Mouse (Mus musculus): ENCODE results near the gene Rsph6a.
A peak's percentile ranks its signal among the peaks of the same experiment; 100 is the strongest.

Gene Rsph6a

DNA sequence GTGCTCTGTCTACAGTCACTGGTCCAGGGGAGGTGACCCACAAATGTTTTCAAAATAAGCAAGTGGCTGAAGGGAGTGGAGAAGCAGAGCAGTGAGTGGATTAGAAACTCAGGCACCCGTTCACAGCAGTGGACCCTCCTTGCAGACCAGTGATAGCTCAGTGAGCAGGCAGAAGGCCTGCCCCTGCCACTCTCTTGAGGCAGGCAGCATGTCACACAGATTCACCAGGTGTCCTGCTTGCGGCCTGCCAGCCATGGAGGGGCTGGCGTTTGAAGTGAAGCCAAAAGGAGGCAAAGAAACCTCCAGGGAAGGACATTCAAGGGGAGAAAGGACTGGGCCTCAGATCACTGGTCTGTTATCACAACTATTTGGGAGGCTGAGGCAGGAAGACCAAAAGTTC is 24.2 kb downstream of the Rsph6a start:
- DNase-seq (ENCODE audit: low read depth, low spot score): no peak

DNA sequence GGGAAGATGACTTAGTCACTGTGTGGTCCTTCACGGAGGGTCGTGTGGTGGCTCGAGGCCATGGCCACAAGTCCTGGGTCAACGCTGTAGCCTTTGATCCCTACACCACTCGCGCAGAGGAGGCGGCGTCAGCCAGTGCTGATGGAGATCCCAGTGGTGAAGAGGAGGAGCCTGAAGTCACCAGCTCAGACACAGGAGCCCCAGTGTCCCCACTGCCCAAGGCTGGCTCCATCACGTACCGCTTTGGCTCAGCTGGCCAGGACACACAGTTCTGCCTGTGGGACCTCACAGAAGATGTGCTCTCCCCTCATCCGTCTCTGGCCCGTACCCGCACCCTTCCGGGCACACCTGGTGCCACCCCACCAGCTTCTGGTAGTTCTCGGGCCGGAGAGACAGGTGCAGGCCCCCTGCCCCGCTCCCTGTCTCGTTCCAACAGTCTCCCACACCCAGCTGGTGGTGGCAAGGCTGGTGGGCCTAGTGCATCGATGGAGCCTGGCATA is 26.0 kb downstream of the Rsph6a start:
- DNase-seq (ENCODE audit: low read depth, low spot score): no peak

DNA sequence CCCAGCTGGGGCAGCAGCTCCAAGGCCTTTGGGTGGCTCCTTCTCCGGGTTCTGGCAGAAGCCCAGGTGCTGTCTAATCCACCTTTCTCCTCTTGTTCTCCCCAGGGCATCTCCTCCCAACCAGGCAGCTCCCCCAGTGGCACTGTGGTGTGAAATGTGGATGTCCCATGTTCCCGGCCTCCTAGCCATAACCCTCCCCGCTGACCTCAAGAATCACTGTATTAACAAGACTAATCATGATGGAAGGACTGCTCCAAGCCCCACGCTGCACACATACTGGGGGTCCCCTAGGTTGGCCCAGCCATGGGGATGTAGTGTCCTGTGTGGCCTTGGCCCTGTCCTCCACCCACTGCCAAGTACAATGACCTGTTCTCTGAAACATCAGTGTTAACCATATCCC is 27.7 kb downstream of the Rsph6a start:
- DNase-seq (ENCODE audit: low read depth, low spot score): no peak

DNA sequence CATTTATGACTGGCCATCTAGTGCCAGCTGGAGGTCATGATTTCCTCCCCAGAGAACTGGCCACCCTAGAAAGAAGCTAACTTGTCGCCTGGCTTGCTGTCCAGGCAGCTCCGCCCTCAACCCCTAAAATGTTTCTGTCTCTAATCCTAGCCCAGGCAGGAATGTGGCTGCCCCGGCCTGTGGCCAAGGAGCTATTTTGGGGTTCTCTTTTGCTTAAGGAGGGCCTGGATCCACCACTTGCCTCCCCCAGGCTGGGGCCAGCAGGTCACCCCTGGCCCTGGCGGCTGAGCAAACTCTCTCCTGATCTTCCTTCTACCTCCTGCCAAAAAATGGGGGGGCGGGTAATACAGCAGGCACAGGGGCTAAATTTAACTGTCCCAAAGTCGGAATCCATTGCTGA is 28.6 kb downstream of the Rsph6a start:
- DNase-seq (ENCODE audit: low read depth, low spot score): peak; percentile 89

DNA sequence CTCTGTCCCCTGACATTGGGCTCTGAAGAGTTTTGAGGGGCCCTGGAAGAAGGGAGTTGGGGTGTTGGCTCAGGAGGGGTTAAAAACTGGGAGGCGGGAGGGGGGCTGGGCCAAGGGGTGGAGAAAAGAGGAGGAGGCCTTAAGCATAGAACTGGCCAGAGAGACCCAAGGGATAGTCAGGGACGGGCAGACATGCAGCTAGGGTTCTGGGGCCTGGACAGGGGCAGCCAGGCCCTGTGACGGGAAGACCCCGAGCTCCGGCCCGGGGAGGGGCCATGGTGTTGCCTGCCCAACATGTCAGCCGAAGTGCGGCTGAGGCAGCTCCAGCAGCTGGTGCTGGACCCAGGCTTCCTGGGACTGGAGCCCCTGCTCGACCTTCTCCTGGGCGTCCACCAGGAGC is 29.2 kb downstream of the Rsph6a start, which contains the start of gene Dmpk:
Gene Dmpk (plus strand): TSS at position 149 of the 400 bp plus-strand sequence.
- DNase-seq (ENCODE audit: low read depth, low spot score): peak; percentile 55

DNA sequence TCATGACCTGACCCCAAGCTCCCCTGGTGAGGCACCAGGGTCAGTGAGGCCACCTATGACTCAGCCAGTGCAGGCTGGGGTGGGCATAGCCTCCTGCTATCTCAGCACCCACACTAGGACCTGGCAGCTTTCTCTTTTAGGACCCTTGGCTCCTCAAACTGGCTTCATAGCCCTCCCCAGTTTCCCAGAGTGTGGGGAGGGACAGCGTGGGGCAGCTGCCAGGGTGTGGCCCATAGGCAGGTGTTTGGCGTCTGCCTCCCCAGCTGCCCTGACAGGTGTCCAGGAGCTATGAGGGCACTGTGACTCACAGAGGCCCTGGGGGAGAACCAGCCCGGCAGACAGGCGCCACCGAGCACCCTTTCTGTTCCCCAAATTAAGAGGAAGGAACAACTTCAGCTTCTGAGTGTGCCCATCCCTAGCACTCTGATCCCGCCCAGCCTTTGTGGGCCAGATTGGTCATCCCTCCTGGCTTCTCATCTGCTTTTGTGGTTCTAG is 29.8 kb downstream of the Rsph6a start:
- DNase-seq (ENCODE audit: low read depth, low spot score): peak; percentile 90

DNA sequence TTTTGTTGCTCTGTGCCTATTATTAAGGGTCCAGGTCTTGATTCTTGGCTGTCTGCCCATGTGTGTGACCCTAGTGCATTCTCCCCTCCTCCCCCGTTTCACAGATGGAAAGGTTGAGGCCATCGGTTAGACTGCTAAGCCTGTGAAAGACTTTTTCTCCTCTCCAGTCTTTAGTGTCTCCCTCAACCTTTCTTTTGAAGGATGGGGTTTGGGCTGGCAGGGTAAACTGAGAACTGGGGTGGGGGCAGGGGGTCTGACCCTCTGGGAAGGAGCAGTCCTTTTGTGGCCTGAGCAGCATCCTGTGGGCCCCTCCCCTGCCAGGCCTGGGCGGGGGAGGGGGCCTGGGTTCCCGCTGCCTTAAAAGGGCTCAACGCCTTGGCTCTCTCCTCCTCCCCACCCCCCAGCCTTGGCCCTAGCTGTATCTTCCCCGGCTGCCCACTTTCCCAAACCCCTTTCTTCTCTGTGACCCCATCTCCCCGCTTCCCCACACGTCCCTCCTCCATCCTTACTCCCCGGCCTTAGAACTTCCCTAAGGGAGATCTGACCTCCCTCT is 30.5 kb downstream of the Rsph6a start:
- DNase-seq (ENCODE audit: low read depth, low spot score): no peak

DNA sequence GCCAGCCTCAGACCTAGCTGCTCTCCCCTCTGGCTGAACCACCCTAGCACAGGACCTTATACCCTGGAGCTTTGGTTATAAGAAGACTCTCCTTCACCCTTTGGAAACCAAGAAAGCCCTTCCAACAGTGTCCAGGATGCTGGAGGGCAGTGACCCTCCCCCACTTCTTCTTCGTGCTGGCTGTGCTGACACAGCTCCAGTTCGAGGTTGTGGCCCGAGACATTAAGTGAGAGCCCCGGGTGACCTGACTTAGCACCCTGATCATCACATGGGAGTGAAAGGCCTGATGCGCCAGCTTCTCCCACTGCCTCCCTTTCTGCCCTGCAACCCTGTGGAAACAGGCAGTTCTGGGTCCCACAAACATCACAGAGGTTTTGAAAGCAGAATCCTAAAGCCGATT is 31.0 kb downstream of the Rsph6a start:
- no peak for DNase-seq (ENCODE audit: low read depth, low spot score)

DNA sequence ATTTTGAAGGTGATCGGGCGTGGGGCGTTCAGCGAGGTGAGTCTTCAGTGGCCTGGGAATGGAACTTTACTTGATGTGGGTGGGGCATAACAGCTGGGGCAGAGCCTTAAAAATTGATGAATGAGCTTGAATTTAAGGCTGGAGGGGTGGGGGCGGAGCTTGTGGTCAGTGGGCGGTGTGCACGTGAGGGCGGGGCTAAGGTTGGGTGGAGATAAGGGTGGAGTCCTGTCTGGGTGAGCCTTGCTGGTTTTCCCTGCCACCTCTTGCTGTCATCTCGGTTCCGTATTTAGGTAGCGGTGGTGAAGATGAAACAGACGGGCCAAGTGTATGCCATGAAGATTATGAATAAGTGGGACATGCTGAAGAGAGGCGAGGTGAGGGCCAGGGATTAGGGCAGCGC is 31.6 kb downstream of the Rsph6a start:
- DNase-seq (ENCODE audit: low read depth, low spot score): peak; percentile 49

DNA sequence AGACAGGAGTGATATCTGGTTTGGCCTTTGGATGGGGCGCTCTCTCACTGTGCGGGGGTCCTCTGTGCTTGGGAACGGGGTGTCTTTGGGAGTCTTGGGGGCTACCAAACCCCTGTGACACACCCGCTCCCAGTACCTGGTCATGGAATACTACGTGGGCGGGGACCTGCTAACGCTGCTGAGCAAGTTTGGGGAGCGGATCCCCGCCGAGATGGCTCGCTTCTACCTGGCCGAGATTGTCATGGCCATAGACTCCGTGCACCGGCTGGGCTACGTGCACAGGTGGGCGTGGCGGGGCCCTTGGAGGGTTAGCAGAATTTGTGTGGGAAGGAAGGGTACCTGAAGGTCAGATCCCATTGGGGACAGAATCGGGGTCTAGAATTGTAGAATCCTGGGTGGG is 32.3 kb downstream of the Rsph6a start:
- DNase-seq (ENCODE audit: low read depth, low spot score): no peak

DNA sequence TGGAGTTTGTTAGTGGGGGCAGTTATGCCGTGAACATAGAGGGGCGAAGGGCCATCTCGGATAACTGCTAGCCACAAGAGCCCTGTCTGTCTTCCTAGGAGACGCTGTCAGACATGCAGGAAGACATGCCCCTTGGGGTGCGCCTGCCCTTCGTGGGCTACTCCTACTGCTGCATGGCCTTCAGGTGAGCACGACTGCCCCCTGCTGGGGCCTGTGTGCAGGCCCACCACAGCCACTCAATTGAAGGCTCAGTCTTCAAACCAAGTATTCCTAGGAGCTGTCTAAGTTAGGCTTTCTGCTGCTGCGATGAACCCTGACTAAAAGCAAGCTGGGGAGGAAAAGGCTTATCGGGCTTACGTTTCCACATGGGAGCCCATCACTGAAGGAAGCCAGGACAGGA is 34.3 kb downstream of the Rsph6a start:
- peak; percentile 56 for DNase-seq (ENCODE audit: low read depth, low spot score)

DNA sequence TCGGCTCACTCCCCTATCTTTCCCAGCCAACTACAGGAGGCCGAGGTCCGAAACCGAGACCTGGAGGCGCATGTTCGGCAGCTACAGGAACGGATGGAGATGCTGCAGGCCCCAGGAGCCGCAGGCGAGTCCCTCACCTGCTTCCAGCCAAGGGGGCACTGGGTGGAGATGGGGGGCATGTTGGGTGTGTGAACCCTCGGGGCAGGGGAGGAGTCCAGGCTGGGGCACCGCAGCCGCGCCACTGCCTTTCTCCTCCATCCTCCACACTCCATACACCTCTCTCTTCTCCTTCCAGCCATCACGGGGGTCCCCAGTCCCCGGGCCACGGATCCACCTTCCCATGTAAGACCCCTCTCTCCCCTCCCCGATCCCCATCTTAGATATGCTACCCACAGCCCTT is 37.4 kb downstream of the Rsph6a start:
- no peak for DNase-seq (ENCODE audit: low read depth, low spot score)

DNA sequence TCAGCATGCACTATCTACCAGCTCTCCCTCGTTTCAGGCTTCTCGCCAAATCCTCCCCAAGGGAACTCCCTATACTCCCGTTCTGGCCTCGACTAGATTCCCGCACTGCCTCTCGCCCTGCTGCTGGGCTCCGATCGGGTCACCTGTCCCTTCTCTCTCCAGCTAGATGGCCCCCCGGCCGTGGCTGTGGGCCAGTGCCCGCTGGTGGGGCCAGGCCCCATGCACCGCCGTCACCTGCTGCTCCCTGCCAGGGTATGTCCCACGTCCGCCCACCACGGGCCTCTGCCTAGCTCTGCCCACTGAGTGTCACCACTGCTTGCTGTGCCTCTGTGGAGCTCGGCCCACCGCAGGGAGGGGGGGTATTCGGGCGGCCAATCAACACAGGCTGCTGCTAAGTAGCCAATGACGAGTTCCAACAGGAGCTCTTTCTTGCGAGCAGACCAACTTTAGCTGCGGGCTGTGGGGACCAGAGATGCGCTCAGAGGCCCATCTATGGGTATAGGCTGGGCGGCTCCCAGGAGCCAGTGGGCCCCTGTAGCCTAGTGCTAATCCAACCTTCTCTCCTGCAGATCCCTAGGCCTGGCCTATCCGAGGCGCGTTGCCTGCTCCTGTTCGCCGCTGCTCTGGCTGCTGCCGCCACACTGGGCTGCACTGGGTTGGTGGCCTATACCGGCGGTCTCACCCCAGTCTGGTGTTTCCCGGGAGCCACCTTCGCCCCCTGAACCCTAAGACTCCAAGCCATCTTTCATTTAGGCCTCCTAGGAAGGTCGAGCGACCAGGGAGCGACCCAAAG is 38.1 kb downstream of the Rsph6a start:
- no peak for DNase-seq (ENCODE audit: low read depth, low spot score)

DNA sequence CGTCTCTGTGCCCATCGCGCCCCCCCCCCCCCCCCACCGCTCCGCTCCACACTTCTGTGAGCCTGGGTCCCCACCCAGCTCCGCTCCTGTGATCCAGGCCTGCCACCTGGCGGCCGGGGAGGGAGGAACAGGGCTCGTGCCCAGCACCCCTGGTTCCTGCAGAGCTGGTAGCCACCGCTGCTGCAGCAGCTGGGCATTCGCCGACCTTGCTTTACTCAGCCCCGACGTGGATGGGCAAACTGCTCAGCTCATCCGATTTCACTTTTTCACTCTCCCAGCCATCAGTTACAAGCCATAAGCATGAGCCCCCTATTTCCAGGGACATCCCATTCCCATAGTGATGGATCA is 38.7 kb downstream of the Rsph6a start:
- DNase-seq (ENCODE audit: low read depth, low spot score): peak; percentile 76

DNA sequence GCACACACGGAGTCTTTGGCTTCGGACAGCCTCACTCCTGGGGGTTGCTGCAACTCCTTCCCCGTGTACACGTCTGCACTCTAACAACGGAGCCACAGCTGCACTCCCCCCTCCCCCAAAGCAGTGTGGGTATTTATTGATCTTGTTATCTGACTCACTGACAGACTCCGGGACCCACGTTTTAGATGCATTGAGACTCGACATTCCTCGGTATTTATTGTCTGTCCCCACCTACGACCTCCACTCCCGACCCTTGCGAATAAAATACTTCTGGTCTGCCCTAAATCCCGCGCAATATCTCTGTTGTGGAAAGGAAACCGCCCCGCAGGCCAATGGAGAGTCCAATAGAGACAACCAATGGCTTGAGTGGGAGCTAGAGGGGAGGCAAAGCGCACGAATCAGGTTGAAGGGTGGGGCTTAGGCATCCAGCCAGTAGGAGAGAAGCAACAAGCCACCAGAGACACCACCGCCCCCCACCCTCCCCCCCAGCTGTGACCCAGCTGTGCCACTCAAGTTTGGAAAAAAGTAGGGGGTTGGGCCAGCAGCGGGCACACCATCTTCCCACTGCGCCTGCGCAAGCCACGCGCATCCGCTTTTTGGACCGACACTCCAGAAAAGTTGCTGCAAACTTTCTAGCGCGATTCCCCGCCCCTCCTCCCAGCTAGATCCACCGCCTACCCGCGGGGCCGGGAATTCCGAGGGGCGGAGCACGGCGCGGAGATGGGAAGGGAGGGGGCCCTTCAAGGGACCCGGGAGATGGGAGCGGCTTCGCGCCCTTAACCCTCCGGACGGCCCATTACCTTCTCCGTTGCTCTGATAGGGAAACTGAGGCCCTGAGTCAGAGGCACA is 39.3 kb downstream of the Rsph6a start:
- peak; percentile 96 for DNase-seq (ENCODE audit: low read depth, low spot score)

DNA sequence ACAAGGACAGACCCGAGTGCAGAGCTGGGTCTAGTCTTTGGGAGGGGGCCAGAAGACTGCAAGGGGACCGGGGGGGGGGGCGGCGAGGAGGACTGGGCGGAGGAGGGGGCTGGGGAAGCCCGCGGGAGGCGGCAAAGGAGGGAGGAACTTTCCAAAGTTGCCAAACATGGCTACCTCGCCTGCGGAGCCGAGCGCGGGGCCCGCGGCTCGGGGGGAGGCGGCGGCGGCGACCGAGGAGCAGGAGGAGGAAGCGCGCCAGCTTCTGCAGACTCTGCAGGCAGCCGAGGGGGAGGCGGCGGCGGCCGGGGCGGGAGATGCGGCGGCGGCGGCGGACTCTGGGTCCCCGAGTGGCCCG is 40.0 kb downstream of the Rsph6a start, which contains the start of gene Six5:
Gene Six5 (plus strand): TSS at position 124 of the 355 bp plus-strand sequence.
- no peak for DNase-seq (ENCODE audit: low read depth, low spot score)

DNA sequence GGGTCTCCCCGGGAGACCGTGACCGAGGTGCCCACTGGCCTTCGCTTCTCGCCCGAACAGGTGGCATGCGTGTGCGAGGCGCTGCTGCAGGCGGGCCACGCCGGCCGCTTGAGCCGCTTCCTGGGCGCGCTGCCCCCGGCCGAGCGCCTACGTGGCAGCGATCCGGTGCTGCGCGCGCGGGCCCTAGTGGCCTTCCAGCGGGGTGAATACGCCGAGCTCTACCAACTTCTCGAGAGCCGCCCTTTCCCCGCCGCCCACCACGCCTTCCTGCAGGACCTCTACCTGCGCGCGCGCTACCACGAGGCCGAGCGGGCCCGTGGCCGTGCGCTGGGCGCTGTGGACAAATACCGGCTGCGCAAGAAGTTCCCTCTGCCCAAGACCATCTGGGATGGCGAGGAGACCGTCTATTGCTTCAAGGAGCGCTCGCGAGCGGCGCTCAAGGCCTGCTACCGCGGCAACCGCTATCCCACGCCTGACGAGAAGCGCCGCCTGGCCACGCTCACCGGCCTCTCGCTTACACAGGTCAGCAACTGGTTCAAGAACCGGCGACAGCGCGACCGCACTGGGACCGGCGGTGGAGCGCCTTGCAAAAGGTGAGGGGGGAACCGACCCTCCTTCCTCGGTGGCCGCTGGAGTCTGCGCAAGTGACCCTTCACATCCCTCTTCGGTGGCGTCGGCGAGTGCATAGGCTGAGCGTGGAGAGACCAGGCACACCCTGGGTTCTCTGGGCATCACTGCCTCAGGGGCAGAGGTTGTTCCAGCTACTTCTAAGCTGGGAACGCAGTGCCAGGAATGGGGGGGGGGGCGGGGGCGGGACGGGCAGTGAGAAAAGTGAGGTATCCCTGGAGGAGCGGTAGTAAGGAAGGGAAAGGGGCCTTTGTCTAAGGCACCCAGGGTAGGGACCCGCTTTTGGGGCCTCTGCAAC is 40.6 kb downstream of the Rsph6a start:
- DNase-seq (ENCODE audit: low read depth, low spot score): no peak

DNA sequence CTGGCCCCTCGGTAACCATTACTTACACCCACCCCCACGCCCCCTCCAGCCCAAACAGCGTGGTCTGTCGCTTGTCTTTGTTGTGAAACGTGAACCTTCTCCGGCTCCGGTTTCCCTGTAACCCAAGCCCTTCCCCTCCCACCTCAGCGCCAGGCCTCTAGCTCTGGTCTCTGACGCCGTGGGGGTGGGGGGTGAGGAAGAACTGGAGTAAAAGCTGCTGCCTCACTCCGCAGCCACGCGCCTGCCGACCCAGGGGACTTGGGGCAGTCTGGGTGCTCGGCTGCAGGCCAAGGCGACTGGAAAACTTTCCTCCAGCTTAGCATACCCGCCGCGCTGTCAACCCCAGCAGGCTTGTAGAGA is 41.2 kb downstream of the Rsph6a start:
- no peak for DNase-seq (ENCODE audit: low read depth, low spot score)

DNA sequence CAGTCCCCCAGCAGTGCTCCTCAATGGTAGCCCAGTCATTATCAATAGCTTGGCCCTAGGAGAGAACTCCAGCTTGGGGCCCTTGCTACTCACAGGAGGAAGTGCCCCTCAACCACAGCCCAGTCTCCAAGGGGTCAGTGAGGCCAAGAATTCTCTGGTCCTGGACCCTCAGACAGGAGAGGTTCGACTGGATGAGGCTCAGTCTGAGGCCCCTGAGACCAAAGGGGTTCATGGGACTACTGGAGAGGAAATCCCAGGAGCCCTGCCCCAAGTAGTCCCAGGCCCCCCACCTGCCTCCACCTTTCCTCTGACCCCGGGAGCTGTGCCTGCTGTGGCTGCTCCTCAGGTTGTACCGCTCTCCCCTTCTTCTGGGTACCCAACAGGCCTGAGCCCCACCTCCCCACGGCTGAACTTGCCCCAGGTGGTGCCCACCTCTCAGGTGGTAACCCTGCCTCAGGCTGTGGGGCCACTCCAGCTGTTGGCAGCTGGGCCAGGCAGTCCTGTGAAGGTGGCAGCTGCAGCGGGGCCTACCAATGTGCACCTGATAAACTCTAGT is 42.0 kb downstream of the Rsph6a start:
- no peak for DNase-seq (ENCODE audit: low read depth, low spot score)

DNA sequence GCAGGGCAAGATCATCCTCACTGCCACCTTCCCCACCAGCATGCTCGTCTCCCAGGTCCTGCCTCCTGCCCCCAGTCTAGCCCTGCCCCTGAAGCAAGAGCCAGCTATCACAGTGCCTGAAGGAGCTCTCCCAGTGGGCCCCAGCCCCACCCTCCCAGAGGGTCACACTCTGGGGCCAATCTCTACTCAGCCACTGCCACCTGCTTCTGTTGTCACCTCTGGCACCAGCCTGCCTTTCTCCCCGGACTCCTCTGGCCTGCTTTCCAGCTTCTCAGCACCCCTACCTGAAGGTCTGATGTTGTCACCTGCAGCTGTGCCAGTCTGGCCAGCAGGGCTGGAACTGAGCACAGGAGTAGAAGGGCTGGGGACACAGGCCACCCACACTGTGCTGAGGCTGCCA is 42.7 kb downstream of the Rsph6a start:
- no peak for DNase-seq (ENCODE audit: low read depth, low spot score)

DNA sequence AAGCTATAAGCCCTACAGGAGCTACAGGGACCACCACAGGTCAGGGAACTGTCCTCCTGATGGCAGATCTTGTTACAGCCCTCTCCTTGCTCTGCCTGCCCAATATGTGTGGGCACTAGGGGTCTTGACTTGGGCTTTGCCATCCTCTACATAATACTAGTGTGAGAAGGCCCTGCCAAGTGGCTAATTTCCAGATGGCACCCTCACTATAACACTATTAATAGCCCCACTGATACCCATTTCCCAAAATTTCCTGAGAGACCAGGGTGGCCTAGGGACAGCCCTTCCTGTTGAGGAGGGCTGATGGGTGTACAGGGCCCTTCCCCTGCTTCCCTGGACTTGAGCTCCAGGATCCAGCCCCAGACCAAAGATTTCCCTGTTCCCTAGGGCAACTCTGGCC is 43.4 kb downstream of the Rsph6a start:
- no peak for DNase-seq (ENCODE audit: low read depth, low spot score)
